Comparison of ENCODE assay signal across 8 mouse cellular contexts in genomic region chr13:56251924-56252619, GRCm38 (mm10). TPM values are rescaled to one million over a fixed set of nuclear protein-coding genes. Genes with fewer than 3 reads are reported as not detected.
DNase-seq lines count a peak whose midpoint lies in the region; ATAC-seq and TF ChIP-seq lines count a peak whose summit lies in the region.

Gene Neurog1 (minus strand): TSS chr13:56252163.

- peaks cover 99% of the 10 kb centered on the region for H3K27me3 ChIP-seq in heart, embryonic 16.5 days (ENCODE audit: control insufficient read depth, insufficient read depth, low read length)
- peaks cover 97% of the 10 kb centered on the region for H3K27me3 ChIP-seq in forebrain, postnatal 0 days (ENCODE audit: insufficient read depth, low read length)
- peaks cover 97% of the 10 kb centered on the region for H3K27me3 ChIP-seq in neural tube, embryonic 12.5 days (replicated peaks)

- peak within 1 kb of the TSS; percentile 59 for H3K4me2 ChIP-seq in heart, embryonic 16.5 days (ENCODE audit: low read depth, low read length)
- peak within 1 kb of the TSS; percentile 56 for H3K4me2 ChIP-seq in forebrain, postnatal 0 days (ENCODE audit: low read depth)
- H3K4me2 ChIP-seq in neural tube, embryonic 12.5 days (replicated peaks), result peak within 1 kb of the TSS; percentile 63

- no peaks in the 10 kb centered on the region for H3K36me3 ChIP-seq in heart, embryonic 16.5 days (ENCODE audit: control insufficient read depth, insufficient read depth)
- no peaks in the 10 kb centered on the region for H3K36me3 ChIP-seq in forebrain, postnatal 0 days (ENCODE audit: insufficient read depth)
- H3K36me3 ChIP-seq in neural tube, embryonic 12.5 days, result no peaks in the 10 kb centered on the region

- H3K9me3 ChIP-seq in heart, embryonic 16.5 days (replicated peaks; ENCODE audit: control insufficient read depth, low read length), result no peaks in the 10 kb centered on the region; the same call in 1 of the 2 replicates
- no peaks in the 10 kb centered on the region for H3K9me3 ChIP-seq in forebrain, postnatal 0 days (ENCODE audit: low read length)
- H3K9me3 ChIP-seq in neural tube, embryonic 12.5 days, result no peaks in the 10 kb centered on the region

- peak within 1 kb of the TSS; percentile 38 for H3K4me3 ChIP-seq in heart, embryonic 16.5 days (ENCODE audit: low read length)
- H3K4me3 ChIP-seq in forebrain, postnatal 0 days (ENCODE audit: low read depth, low read length), result peak within 1 kb of the TSS; percentile 32
- peak within 1 kb of the TSS; percentile 32 for H3K4me3 ChIP-seq in neural tube, embryonic 12.5 days

- H3K4me1 ChIP-seq in heart, embryonic 16.5 days (ENCODE audit: control insufficient read depth, insufficient read depth, low read length), result no peaks in the 10 kb centered on the region
- no peaks in the 10 kb centered on the region; the same call in 1 of the 2 replicates for H3K4me1 ChIP-seq in forebrain, postnatal 0 days (ENCODE audit: insufficient read depth)
- H3K4me1 ChIP-seq in neural tube, embryonic 12.5 days, result peaks cover 56% of the 10 kb centered on the region

- no peak for DNase-seq in heart, adult 8-10 months (ENCODE audit: low spot score)
- peak; percentile 88 for DNase-seq in brain, embryonic 14.5 days (ENCODE audit: low read depth)
- peak; percentile 39 for DNase-seq in forebrain, postnatal 0 days
- peak; percentile 34 to 66 for DNase-seq in layer of hippocampus, postnatal 10 days (ENCODE audit: low spot score in 2 of 2)
- DNase-seq in thymus, postnatal 25 days, result no peak
- no peak for DNase-seq in ovary, postnatal 14 days (ENCODE audit: low spot score)

- TF ChIP-seq CTCF in brain, embryonic 14.5 days (IDR thresholded peaks at IDR 0.05; ENCODE audit: borderline replicate concordance, extremely low read depth, insufficient read depth, insufficient read length), result no peak
- no peak for TF ChIP-seq CTCF in forebrain, postnatal 0 days (IDR thresholded peaks at IDR 0.05; ENCODE audit: low read depth)

- ATAC-seq in heart, embryonic 16.5 days (replicated peaks; ENCODE audit: extremely low read depth, insufficient read depth, low FRiP score), result no peak
- peak; percentile 67 for ATAC-seq in forebrain, postnatal 0 days
- peak; percentile 66 for ATAC-seq in neural tube, embryonic 12.5 days (ENCODE audit: low FRiP score, low read depth)

- under 1% methylated on average over 63 of the region's 65 CpGs for WGBS in heart, embryonic 16.5 days
- WGBS in forebrain, postnatal 0 days, result 4% methylated on average over 58 of the region's 65 CpGs
- WGBS in neural tube, embryonic 12.5 days, result under 1% methylated on average over 65 of the region's 65 CpGs

- H3K9ac ChIP-seq in heart, embryonic 16.5 days (ENCODE audit: low read length), result no peak within 1 kb of the TSS
- H3K9ac ChIP-seq in forebrain, postnatal 0 days, result 0 out of 2 replicates have a peak within 1 kb of the TSS, but pooled peaks have one; percentile 10
- H3K9ac ChIP-seq in neural tube, embryonic 12.5 days, result peak within 1 kb of the TSS; percentile 49

- no peak within 1 kb of the TSS for H3K27ac ChIP-seq in heart, embryonic 16.5 days (ENCODE audit: low read length)
- H3K27ac ChIP-seq in forebrain, postnatal 0 days (ENCODE audit: low read depth, low read length), result no peak within 1 kb of the TSS
- peak within 1 kb of the TSS; percentile 46; the same call in 1 of the 2 replicates for H3K27ac ChIP-seq in neural tube, embryonic 12.5 days

- TF ChIP-seq POLR2A in brain, embryonic 14.5 days (IDR thresholded peaks at IDR 0.05; ENCODE audit: borderline replicate concordance, extremely low read depth, insufficient read depth, insufficient read length, poor library complexity, severe bottlenecking), result peak; percentile 21; the same call in 1 of the 2 replicates

RNA-seq across cellular contexts. Expression of gene Neurog1, which starts in this region (rescaled TPM):
- polyA plus RNA-seq in heart, embryonic 16.5 days (2015; fragmentation: Nextera tagmentation; extraction: Ambion mirVana), result not detected in 2 replicates
- not detected for total RNA-seq in heart, adult 8-10 months (2022)
- polyA plus RNA-seq in brain, embryonic 14.5 days (2012; rRNA removed), result 10.1 and 17.1 TPM in 2 replicates
- 0.08 TPM in 1 of 2 replicates, not detected in the other for total RNA-seq in forebrain, postnatal 0 days (2014; rRNA removed)
- polyA plus RNA-seq in forebrain, postnatal 0 days (2015; fragmentation: Nextera tagmentation; extraction: Ambion mirVana), result not detected in 2 replicates
- total RNA-seq in layer of hippocampus, postnatal 10 days (2021), result not detected
- 36.5 and 39.9 TPM in 2 replicates for polyA plus RNA-seq in neural tube, embryonic 12.5 days (2016; fragmentation: Nextera tagmentation; extraction: Ambion mirVana)

Comparison
In these comparisons a context has a peak if more than half of its experiments do, and no peak if none do; other contexts are left out.
1. RNA of gene Neurog1 (polyA plus RNA-seq): 36.5 to 39.9 TPM in neural tube, embryonic 12.5 days and 10.1 to 17.1 TPM in brain, embryonic 14.5 days; not detected in heart, embryonic 16.5 days and not detected in forebrain, postnatal 0 days; every median in the first group is over 10 times any median in the second.
2. Peak in DNase-seq, ATAC-seq, H3K4me3 ChIP-seq, H3K9ac ChIP-seq and H3K4me2 ChIP-seq in forebrain, postnatal 0 days; RNA of the gene not detected or under 1 TPM.
3. Peak in DNase-seq in layer of hippocampus, postnatal 10 days; RNA of the gene not detected or under 1 TPM.
4. Peak in every context shown above with its lines, with median percentiles within 50 percentile points of each other: H3K4me2 ChIP-seq and H3K4me3 ChIP-seq.